Mouse (Mus musculus) E14TG2a.4 (cell line): ENCODE measurements around the gene Vwa3b.

Experiments used
- CTCF ChIP-seq: conservative IDR thresholded peaks from 2 replicates; pipeline ENCODE4 v1.5.1; 2014; ENCODE audit warnings: low read length
- NANOG ChIP-seq: IDR thresholded peaks from 2 replicates; pipeline ENCODE4 v1.6.1; 2014; ENCODE audit warnings: borderline replicate concordance, low read length, mixed read lengths
- POU5F1 ChIP-seq: IDR thresholded peaks from 2 replicates; pipeline ENCODE4 v1.6.1; 2014; ENCODE audit warnings: low read length, borderline replicate concordance

GRCm38 (mm10) chr1:37124696-37125349 lies 98.4 kb downstream of the Vwa3b start:
- TF ChIP-seq CTCF (no peak), NANOG (no peak), POU5F1 (no peak)
